Mouse (Mus musculus) ES-E14 (cell line): ENCODE results near the gene Dync1i2. TPM values are rescaled to one million over a fixed set of nuclear protein-coding genes. Genes with fewer than 3 reads are reported as not detected.

Experiments used
- DNase-seq: peaks from one replicate; pipeline ENCODE4 v3.0.0-alpha.2; 2013; ENCODE audit warnings: low read depth, low spot score
- H3K27ac ChIP-seq: 2 replicates; pipeline ENCODE4 v1.5.1; 2012; ENCODE audit warnings: low read depth, mild to moderate bottlenecking, low read length, moderate library complexity, mixed read lengths; ENCODE audit not compliant: poor library complexity, insufficient read depth, severe bottlenecking
- H3K36me3 ChIP-seq: 2 replicates; pipeline ENCODE4 v1.6.1; 2012; ENCODE audit warnings: mild to moderate bottlenecking, low read length, moderate library complexity, mixed read lengths; ENCODE audit not compliant: control insufficient read depth, poor library complexity, insufficient read depth, severe bottlenecking
- H3K4me1 ChIP-seq, 2 experiments: fragments of 150-350 bp in 1 of 2; sonication (generic) in 1 of 2; 2 replicates each; pipeline ENCODE4 v1.6.1; 2012; ENCODE audit warnings: low read length in 2 of 2, mild to moderate bottlenecking in 1 of 2, mixed read lengths in 1 of 2; ENCODE audit not compliant: control insufficient read depth in 2 of 2, insufficient read depth in 2 of 2, poor library complexity in 1 of 2
- H3K4me3 ChIP-seq, 2 experiments: fragments of 150-350 bp in 1 of 2; sonication (generic) in 1 of 2; 2 replicates each; pipeline ENCODE4 v1.5.1; 2012; ENCODE audit warnings: low read length in 2 of 2, low read depth in 1 of 2, mild to moderate bottlenecking in 1 of 2, mixed read lengths in 1 of 2; ENCODE audit not compliant: insufficient read depth in 1 of 2, poor library complexity in 1 of 2, severe bottlenecking in 1 of 2
- H3K9ac ChIP-seq: 2 replicates; pipeline ENCODE4 v1.6.1; 2012; ENCODE audit warnings: low read depth, mild to moderate bottlenecking, low read length, mixed read lengths; ENCODE audit not compliant: poor library complexity, insufficient read depth, severe bottlenecking
- H3K9me3 ChIP-seq: fragments of 150-350 bp; sonication (generic); 2 replicates; pipeline ENCODE4 v1.6.1; 2012; ENCODE audit warnings: low read depth, mild to moderate bottlenecking, low read length; ENCODE audit not compliant: control insufficient read depth, insufficient read depth
- CHD2 ChIP-seq: IDR thresholded peaks from 2 replicates; pipeline ENCODE4 v1.6.1; 2014; ENCODE audit warnings: mild to moderate bottlenecking, low read depth, low read length, inconsistent platforms
- HCFC1 ChIP-seq: IDR thresholded peaks from 2 replicates; pipeline ENCODE4 v1.6.1; 2012; ENCODE audit warnings: low read length, inconsistent platforms, borderline replicate concordance; ENCODE audit not compliant: insufficient read depth
- MAFK ChIP-seq: IDR thresholded peaks from 2 replicates; pipeline ENCODE4 v1.6.1; 2014; ENCODE audit warnings: mild to moderate bottlenecking, low read depth, low read length, inconsistent platforms; ENCODE audit not compliant: insufficient read depth
- ZC3H11A ChIP-seq: IDR thresholded peaks from 2 replicates; pipeline ENCODE4 v1.6.1; 2012; ENCODE audit warnings: low read depth, mild to moderate bottlenecking, inconsistent platforms, low read length, borderline replicate concordance
- ZNF384 ChIP-seq: IDR thresholded peaks from 2 replicates; pipeline ENCODE4 v1.6.1; 2012; ENCODE audit warnings: low read depth, low read length, inconsistent platforms
- in situ Hi-C, 2 experiments: fragments of 600-800 bp; cut with MboI; formaldehyde crosslinking; loops; one replicate each; pipeline ENCODE4 v1.15.1; 2025; ENCODE audit warnings: low sequenced_read_pairs in 2 of 2, inconsistent platforms in 1 of 2; ENCODE audit not compliant: unreplicated experiment in 2 of 2
- total RNA-seq: library from RNA; depleted of rRNA; stranded (reverse); fragments of 300-350 nt; gene quantifications from 2 replicates; pipeline ENCODE4 v1.2.3, GENCODE M21; 2012

Gene Dync1i2
- total RNA-seq, 1 experiment, result 38.6 TPM

DNA sequence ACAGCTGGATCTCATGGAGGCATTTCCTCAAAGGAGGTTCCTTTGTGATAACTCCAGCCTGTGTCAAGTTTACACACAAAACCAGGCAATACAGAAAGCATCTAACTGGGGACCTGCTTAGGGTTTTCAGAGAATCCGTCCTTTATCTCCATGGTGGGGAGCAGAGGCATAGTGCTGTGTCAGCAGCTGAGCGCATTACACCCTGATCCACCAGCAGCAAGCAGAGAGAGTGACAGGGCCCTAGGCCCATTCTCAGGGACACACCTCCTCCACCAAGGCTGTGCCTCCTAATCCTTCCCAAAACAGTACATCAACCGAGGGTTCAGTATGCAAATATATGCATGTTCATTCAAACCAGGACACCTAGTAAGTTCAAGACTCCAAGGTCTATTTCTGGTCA lies 38.5 kb upstream of the Dync1i2 start:
- no peak for DNase-seq
- in situ Hi-C loops, result no loop called here
- no peaks in the 10 kb centered on the region for H3K9me3 ChIP-seq
- no peaks in the 10 kb centered on the region for H3K36me3 ChIP-seq
- no peak for TF ChIP-seq ZNF384
- no peak for TF ChIP-seq ZC3H11A
- TF ChIP-seq CHD2, result no peak
- TF ChIP-seq HCFC1, result no peak
- peak; percentile 69 for TF ChIP-seq MAFK
- H3K4me1 ChIP-seq, result peaks cover 1 to 6% of the 10 kb centered on the region in 2 experiments; a peak in 1 of 4 replicates
- H3K4me3 ChIP-seq, result no peak overlapping the region
- no peak overlapping the region for H3K9ac ChIP-seq
- no peak overlapping the region for H3K27ac ChIP-seq

DNA sequence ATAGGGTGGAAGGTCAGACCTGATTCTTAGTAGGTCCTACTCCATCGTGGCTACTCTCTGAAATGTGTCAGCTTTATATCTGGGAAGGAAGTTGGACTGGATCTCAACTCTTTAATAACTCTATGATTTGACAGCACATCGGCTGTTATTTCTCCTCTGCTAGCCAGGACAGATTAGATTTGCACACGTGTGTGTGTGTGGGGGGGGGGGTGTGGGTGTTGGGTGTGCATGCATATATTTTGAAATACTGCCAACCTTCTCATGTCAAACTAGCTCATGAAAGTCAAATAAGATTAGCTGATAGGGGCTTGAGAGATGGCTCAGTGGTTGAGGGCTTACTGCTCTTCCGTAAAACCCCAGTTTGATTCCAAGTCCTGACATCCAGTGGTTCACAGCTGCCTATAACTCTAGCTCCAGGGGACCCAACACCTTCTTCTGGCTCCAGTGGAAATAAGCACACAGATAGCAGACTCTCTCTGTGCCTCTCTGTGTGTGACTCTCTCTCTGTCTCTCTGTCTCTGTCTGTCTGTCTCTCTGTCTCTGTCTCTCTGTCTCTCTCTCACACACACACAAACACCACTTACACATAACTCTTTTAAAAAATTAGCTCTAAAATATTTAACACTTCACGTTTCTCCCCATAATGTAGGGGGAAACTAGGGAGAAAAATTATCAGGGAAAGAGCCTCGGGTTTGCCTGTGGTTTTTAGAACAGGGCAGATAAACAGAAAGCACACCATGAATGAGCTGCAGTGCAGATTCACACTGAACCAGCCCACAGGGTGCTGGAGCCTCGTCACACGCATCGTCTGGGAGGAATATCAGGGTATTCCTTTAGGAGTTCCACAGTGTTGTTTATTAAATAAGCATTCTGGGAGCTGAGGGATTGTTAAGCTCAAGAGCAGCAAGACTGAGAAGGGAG lies 34.9 kb upstream of the Dync1i2 start:
- no peak overlapping the region for H3K4me3 ChIP-seq
- no peak for DNase-seq
- H3K9ac ChIP-seq, result no peak overlapping the region
- H3K4me1 ChIP-seq, result peaks cover 0 to 8% of the 10 kb centered on the region in 2 experiments; a peak in 2 of 4 replicates
- no peaks in the 10 kb centered on the region for H3K9me3 ChIP-seq
- in situ Hi-C loops, result no loop called here
- no peak for TF ChIP-seq CHD2
- TF ChIP-seq HCFC1, result no peak
- TF ChIP-seq MAFK, result no peak
- no peak for TF ChIP-seq ZC3H11A
- no peak for TF ChIP-seq ZNF384
- no peak overlapping the region for H3K27ac ChIP-seq
- no peaks in the 10 kb centered on the region for H3K36me3 ChIP-seq

DNA sequence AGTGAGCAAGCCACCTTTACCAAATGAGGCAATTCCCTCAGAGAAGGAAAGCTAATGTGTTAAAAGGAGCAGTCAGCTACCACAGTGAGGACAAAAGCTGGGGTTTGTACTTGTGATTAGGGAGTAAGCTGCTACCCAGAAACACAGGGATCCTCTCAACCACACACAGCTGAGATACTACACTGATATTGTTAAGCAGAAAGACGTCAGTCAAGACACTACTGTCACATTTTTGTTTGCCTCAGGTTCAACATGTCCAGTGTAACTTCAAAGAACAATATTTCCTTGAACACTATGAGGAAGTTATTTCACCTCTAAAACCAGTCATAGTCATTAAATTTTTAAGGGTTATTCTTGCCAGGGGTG lies 34.3 kb upstream of the Dync1i2 start:
- TF ChIP-seq HCFC1, result no peak
- TF ChIP-seq ZC3H11A, result no peak
- TF ChIP-seq ZNF384, result no peak
- TF ChIP-seq CHD2, result no peak
- no peak for TF ChIP-seq MAFK
- no peak for DNase-seq
- H3K9me3 ChIP-seq, result no peaks in the 10 kb centered on the region
- in situ Hi-C loops, result no loop called here
- H3K36me3 ChIP-seq, result no peaks in the 10 kb centered on the region
- H3K27ac ChIP-seq, result no peak overlapping the region
- no peak overlapping the region for H3K9ac ChIP-seq
- H3K4me1 ChIP-seq, result peaks cover 0 to 8% of the 10 kb centered on the region in 2 experiments; a peak in 2 of 4 replicates
- H3K4me3 ChIP-seq, result no peak overlapping the region

DNA sequence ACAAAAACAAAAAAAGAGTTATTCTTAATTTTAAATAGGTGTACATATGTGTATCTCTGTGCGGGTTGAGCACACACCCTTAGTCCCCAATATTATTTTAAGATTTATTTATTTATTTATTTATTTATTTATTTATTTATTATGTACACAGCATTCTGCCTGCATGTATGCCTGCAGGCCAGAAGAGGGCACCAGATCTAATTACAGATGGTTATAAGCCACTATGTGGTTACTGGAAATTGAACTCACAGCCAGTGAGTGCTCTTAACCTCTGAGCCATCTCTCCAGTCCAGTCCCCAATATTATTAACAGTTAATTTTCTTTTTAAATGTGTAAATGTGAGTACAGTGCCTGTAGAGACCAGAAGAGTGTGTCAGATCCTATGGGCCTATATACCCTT lies 33.7 kb upstream of the Dync1i2 start:
- Histone ChIP-seq H3K9ac (no peak overlapping the region), H3K4me1 (peaks cover 0 to 8% of the 10 kb centered on the region in 2 experiments; a peak in 2 of 4 replicates), H3K9me3 (no peaks in the 10 kb centered on the region), H3K4me3 (no peak overlapping the region), H3K36me3 (no peaks in the 10 kb centered on the region), H3K27ac (no peak overlapping the region)
- in situ Hi-C loops, result no loop called here
- TF ChIP-seq ZNF384 (peak; percentile 76; the same call in 1 of the 2 replicates), HCFC1 (no peak), ZC3H11A (no peak), MAFK (no peak), CHD2 (no peak)
- no peak for DNase-seq

DNA sequence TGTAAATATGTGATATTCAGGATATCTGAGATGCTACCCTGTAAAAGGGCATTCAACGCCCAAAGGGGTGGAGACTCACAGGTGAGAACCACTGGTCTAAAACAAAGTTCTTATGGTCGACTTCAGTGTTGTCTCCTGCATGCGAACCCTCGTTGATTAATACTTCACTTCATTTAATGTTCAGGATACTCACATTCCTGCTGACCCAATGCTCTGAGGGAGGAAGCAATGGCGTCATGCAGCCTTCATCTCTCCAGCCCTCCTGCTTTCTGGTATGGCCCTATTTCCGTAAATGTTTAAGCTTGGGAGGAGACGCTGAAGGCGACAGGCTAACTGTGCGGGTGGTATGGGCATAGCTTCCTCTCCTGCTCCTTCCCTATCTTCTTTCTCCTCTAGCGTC lies 31.8 kb upstream of the Dync1i2 start:
- Histone ChIP-seq H3K36me3 (no peaks in the 10 kb centered on the region), H3K9me3 (no peaks in the 10 kb centered on the region), H3K27ac (no peak overlapping the region), H3K4me3 (no peak overlapping the region), H3K4me1 (peaks cover 0 to 11% of the 10 kb centered on the region in 2 experiments; a peak in 2 of 4 replicates), H3K9ac (no peak overlapping the region)
- TF ChIP-seq CHD2 (no peak), HCFC1 (no peak), MAFK (no peak), ZNF384 (no peak), ZC3H11A (no peak)
- in situ Hi-C loops, result no loop called here
- DNase-seq, result no peak
